Mouse (Mus musculus) brain, embryonic 14.5 days (tissue): ENCODE results near the gene Msi2. TPM values are rescaled to one million over a fixed set of nuclear protein-coding genes. Genes with fewer than 3 reads are reported as not detected.

Experiments
- DNase-seq: peaks from one replicate; pipeline ENCODE4 v3.0.0-alpha.2; 2011; ENCODE audit warnings: low read depth
- CTCF ChIP-seq: fragments of 200-500 bp; IDR thresholded peaks from 2 replicates; pipeline ENCODE4 v1.5.1; 2012; ENCODE audit warnings: inconsistent platforms, mild to moderate bottlenecking, moderate library complexity, borderline replicate concordance; ENCODE audit not compliant: insufficient read depth, insufficient read length; ENCODE audit errors: extremely low read depth
- POLR2A ChIP-seq: fragments of 200-500 bp; IDR thresholded peaks from 2 replicates; pipeline ENCODE4 v1.6.1; 2012; ENCODE audit warnings: mild to moderate bottlenecking, inconsistent platforms, borderline replicate concordance; ENCODE audit not compliant: poor library complexity, insufficient read depth, insufficient read length, severe bottlenecking; ENCODE audit errors: extremely low read depth
- polyA plus RNA-seq: library from polyadenylated mRNA; depleted of rRNA; stranded (reverse); fragments of >200 nt; gene quantifications from 2 replicates; pipeline ENCODE4 v1.2.3, GENCODE M21; 2012

Gene Msi2
- polyA plus RNA-seq, 1 experiment = 90.4 TPM

DNA sequence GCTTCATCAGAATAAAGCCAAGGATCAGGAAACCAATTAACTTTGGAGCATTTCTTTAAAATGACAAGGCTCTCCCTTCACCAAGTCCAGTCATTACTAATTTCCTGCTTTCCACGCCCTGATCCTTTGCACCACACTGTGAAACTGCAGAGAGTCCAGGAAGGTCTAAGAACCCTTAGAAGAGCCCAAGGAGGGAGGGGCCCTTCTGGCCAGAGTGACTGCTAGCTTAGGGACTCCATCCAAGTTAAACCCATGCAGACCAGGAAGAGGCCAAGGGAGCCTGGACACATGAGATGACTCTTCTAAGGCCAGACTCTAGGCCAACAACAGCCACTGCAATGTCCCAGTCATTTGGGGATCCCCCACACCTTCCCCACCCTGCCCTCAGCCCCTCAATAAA, 83.7 kb downstream of the Msi2 start:
- TF ChIP-seq POLR2A (no peak), CTCF (no peak)
- DNase-seq = no peak

DNA sequence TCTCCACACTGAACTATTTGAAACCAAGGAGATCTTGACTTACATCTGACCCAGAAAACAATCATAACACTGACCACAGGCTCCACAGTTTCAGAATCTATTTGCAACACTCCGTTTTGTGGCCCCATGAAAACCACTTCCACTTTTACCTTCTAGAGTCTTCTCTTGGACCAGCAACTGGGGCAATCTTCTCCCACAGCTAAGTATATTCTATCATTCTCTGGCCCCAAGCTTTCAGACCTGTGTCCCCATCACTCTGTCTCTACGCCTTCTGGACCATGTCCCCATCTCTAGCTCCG, 86.4 kb downstream of the Msi2 start:
- DNase-seq = no peak
- no peak for TF ChIP-seq POLR2A
- no peak for TF ChIP-seq CTCF

DNA sequence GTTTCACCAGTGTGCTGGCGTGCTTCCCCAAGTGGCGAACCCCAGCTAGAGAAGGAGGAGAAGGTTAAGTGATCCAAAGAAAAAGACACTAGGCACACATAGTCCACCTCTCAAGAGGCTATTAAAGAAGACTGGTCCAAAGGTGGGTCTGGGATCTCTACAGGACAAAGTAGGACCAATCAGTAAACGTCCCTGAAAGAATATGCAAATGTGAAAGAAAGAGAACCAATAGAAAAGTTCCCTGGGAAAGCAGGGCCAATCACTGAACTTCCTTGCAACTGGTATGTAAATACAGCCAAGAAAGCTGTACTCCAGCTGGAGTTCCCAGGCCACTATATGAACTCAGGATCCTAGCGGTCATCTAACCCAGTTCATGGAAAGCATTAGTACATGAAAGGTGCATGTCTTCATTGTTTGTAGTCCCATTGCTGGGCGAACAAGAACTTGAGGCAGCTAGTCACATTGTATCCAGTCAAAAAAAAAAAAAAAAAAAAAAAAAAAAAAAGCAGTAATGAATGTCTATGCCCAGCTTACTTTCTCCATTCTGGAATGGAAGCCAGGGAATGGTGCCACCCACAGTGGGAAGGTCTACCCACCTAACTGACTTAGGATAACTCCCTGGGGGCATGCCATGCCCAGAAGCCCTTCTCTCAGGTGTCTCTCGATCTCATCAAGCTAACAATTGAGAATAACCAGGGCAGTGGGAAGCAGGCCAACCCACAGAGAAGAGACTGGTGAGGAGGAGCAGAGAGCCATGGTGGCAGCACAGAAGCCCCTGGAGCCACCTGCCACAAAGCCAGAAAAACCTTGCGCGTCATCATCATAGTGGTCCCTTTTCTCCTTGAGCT, 87.0 kb downstream of the Msi2 start:
- no peak for TF ChIP-seq CTCF
- no peak for DNase-seq

DNA sequence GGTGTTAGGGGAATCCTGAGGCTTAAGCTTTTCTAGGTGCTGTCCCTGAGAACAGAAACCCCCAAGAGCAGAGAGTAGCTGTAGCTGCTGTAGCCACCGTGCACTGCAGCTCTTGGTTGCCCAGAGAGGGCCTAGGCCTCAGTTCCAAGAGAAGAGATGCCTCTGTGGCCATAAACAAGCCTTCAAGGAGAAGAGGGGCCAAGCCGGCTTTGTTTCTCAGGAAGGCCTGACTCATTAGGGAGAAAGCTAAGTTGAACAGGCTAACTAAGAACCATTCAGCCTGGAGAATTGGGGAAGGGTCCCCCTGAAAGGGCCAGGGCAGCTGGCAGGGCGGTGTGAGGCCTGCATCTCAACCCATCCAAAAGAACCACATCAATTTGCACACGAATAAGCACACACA, 88.7 kb downstream of the Msi2 start:
- peak; percentile 96 for DNase-seq

DNA sequence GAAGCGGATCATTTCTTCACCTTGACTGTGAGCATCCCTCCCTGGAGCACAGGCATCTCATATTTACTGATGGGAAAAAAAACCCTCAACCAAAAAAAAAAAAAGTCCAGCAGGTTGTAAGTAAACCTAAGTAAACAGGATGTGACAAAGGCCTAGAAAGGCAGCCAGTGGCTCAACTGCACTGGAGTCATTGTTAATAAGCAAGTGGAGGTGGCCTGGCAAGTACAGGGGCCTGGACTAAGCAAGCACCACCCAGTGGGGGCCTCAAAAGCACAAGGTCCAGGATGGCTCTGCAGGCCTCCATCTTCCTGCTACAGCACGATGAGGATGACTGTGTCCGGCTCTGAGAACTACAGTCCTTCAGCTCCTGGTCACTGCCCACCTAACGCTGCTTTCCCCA, 89.1 kb downstream of the Msi2 start:
- no peak for DNase-seq
- TF ChIP-seq POLR2A = no peak
- TF ChIP-seq CTCF = no peak

More for the DNA sequence above, 88.7 kb downstream of the Msi2 start:
- TF ChIP-seq POLR2A (no peak), CTCF (no peak)

DNA sequence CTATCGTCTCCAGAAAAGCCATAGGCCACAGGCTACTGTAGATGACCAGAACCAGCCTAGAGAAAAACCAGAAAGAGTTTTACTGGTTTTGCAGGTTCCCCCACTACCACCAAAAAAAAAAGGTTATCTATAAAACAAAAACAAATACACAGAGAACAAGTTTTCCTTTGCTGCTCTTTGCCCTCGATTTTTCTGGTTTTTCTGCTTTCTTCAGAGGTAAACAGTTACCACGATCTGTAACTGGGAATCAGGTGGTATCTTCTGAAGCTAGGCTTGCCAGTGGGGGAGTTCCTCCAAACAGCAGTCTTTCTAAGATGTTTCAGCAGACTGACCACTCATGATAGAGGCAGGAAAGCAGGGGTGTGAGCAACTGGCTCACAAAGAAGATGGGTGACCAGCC, 89.6 kb downstream of the Msi2 start:
- no peak for TF ChIP-seq CTCF
- no peak for TF ChIP-seq POLR2A
- no peak for DNase-seq

DNA sequence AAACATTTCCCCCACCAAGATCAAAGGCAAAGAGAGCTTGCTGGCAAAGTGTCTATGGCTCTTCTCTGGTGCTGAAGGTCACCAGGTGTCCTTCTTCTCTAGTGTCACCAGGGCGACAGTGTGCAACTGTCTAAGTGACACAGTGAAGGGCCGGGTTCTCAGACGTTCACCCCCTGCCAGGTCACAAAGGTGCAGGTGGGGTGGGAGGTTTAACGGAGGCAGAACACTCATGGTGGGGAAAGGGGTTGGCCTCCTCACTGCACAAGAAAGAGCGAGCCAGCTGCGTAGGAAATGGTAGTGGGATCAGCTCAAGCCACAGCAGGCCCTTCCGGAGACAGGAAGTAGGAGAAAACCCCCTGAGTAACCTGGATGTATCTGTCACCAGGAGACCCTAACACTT, 91.0 kb downstream of the Msi2 start:
- no peak for DNase-seq
- TF ChIP-seq POLR2A (no peak), CTCF (no peak)

DNA sequence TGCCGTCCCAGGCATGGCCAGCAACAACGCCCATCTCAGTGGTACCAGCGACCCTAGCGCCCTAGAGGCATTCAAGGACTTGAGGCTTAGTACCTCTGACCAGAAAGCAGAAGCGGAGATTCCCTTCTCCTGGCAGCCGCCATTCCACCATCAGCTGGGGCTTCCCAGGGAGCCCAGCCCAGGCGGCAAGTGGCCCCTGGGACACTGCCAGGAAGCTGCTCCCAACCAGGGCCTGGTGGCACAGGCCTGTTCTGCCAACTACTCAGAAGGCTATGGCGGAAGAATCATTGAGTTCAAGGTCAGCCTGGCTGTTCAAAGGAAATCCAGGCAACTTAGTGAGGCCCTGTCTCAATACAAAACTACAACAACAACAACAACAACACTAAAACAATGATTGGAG, 91.7 kb downstream of the Msi2 start:
- TF ChIP-seq CTCF = no peak
- TF ChIP-seq POLR2A = no peak
- DNase-seq = peak; percentile 53

DNA sequence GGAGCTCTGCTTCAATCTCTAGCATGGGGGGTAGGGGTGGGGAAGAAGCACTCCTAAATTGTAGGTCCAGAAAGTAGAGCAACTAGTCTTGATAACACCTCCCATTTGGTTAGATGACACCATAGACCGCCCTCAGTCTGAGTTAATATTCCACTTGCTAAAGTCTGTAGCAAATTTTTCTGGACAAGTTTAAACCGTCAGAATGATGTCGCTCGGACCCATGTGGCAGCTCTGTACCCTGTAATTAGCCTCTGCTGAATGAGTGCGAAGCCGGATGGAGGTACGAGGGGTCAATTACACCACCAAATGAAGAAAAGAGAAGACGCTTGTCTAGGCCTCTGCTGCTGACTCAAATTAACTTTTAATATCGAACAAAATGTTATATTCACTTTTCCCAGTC, 92.3 kb downstream of the Msi2 start:
- peak; percentile 24 for DNase-seq
- TF ChIP-seq POLR2A (no peak), CTCF (no peak)

DNA sequence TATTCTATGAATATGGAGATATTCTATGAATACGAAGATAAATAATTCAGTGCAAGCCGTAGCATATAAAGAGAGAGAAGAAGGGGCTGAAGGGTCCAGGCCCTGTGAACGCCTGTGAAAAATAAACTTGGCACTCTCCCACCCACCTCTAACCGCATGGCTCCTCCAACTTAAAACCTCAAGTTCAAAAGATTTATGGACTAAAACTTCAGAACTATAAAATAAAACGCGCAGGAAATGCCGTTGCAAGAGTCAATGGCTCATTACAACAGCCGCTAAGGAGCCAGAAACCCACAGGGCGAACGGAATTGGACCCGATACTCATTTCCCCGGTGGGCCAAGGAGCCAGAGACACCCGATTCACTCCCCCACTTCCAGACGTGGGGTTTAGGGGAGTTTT, 93.2 kb downstream of the Msi2 start:
- no peak for TF ChIP-seq POLR2A
- DNase-seq = no peak

DNA sequence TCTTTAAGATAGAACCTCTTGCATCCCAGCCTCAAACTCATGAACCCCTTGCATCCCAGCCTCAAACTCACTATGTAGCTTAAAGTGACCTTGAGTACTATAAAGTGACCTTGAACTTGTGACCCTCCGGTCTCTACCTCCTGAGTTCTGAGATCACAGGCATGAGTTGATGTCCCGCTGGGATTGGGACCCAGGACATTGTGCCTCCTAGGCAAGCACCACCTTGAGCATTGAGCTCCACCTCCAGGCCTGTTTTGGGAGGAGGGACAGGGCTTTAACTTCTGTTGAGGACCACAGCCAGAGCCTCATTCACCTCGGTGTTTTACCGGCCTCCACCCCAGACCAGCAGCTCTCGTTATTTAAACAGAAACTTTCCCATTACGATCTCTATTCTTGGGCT, 93.7 kb downstream of the Msi2 start:
- TF ChIP-seq CTCF (no peak), POLR2A (no peak)

DNA sequence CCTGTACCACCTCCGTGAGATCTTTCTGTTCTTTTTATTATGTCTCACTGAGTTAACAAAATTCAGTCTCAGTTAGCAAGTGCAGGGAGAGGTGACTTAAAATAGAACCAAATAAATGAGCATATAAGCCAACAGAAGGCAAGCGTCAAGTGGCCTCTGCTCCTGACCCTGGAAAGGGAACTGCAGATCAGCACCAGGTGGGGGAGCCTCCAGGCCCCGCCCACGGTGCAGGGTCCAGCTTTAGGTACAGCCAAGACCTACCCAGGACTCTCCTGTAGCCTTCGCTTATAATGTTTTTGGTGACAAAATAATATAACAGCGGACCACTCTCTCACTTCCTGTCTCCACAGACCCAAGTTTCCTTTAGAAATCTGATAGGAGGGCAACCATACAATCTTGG, 94.6 kb downstream of the Msi2 start:
- no peak for TF ChIP-seq CTCF
- no peak for TF ChIP-seq POLR2A
- no peak for DNase-seq

More for the DNA sequence above, 93.7 kb downstream of the Msi2 start:
- DNase-seq = no peak

DNA sequence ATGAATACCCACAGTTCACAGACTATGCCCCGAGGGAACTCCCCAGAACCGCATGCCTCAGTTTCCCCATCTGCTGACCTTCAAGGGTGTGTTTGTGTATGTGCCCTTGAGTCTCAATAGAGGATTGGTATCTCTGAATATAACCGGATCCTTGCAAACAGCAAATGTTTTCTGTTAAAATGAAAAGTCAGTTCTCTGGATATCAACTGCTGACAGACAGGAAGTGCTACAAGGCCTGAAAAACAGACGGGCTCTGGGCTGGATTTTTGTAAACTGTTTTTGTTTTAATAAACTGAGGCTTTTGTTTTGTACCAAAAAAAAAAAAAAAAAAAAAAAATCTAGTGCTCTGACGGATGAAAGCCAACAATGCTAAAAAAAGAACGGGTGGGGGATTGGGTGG, 95.8 kb downstream of the Msi2 start:
- TF ChIP-seq POLR2A (no peak), CTCF (no peak)
- DNase-seq = no peak

DNA sequence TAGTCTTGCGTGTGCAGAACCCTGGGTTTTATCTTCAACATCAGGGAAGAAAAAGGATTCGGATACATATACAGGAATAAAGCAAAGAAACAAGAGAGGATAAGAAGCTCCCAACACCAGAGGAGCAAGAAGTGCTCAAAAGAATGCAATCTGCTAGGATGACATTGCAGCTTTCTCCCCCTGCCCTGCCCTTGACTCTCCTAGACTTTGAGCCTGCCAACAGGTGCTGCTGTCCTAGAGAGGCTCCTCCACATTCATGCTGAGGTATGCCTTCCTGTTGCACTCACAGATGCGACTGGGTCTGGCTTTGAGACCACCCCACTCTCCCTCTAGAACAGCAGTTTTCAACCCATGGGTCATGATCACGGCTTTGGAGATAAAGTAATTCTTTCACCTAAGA, 96.5 kb downstream of the Msi2 start:
- no peak for DNase-seq
- TF ChIP-seq CTCF (no peak), POLR2A (no peak)
